Mouse (Mus musculus) intestine, embryonic 14.5 days (tissue): ENCODE measurements at regions not wholly inside any gene's neighbourhood (a gene's known extent, or its start where the extent isn't known, plus 50 kb on each side); places are given as distances from the start of the nearest gene placed in this dataset.
A peak's percentile ranks its signal among the peaks of the same experiment; 100 is the strongest.

Source experiments
- ATAC-seq: fragments of 200-750 bp; cut with Nextera tagmentation; replicated peaks from 2 replicates; pipeline ENCODE4 v1.8.0; 2017; ENCODE audit warnings: low read depth, moderate number of reproducible peaks, moderate TSS enrichment, moderate library complexity; ENCODE audit not compliant: low FRiP score, low TSS enrichment
- DNase-seq: peaks from one replicate; pipeline ENCODE4 v3.0.0-alpha.2; 2018; ENCODE audit warnings: low spot score
- H3K27ac ChIP-seq: fragments of 300-500 bp; sonication (generic); 2 replicates; pipeline ENCODE4 v1.5.1; 2014; ENCODE audit warnings: low read depth, mild to moderate bottlenecking, control low read depth
- H3K27me3 ChIP-seq: fragments of 300-500 bp; sonication (generic); replicated peaks from 2 replicates; pipeline ENCODE4 v1.6.1; 2014; ENCODE audit warnings: low read length, control low read depth; ENCODE audit not compliant: control insufficient read depth, insufficient read depth
- H3K36me3 ChIP-seq: fragments of 300-500 bp; sonication (generic); 2 replicates; pipeline ENCODE4 v1.6.1; 2014; ENCODE audit warnings: low read length, control low read depth; ENCODE audit not compliant: control insufficient read depth, insufficient read depth
- H3K4me1 ChIP-seq: fragments of 300-500 bp; sonication (generic); replicated peaks from 2 replicates; pipeline ENCODE4 v1.6.1; 2014; ENCODE audit warnings: low read length, control low read depth, mixed read lengths; ENCODE audit not compliant: control insufficient read depth, insufficient read depth
- H3K4me2 ChIP-seq: fragments of 300-500 bp; sonication (generic); 2 replicates; pipeline ENCODE4 v1.6.1; 2014; ENCODE audit warnings: low read length
- H3K4me3 ChIP-seq: fragments of 300-500 bp; sonication (generic); 2 replicates; pipeline ENCODE4 v1.5.1; 2014; ENCODE audit warnings: low read depth, low read length, control low read depth, mixed read lengths
- H3K9ac ChIP-seq: fragments of 300-500 bp; sonication (generic); 2 replicates; pipeline ENCODE4 v1.6.1; 2014; ENCODE audit warnings: mild to moderate bottlenecking, low read length
- H3K9me3 ChIP-seq: fragments of 300-500 bp; sonication (generic); 2 replicates; pipeline ENCODE4 v1.6.1; 2016; ENCODE audit warnings: low read length, control low read depth; ENCODE audit not compliant: control insufficient read depth
- WGBS: fragments of 180-500 bp; shearing (Covaris S2); extraction: QIAGEN DNeasy Blood & Tissue Kit; methylation state at CpG from one replicate; pipeline ENCODE4 v1.1.7; 2014; 5-methylcytosine and 5-hydroxymethylcytosine counted together

DNA sequence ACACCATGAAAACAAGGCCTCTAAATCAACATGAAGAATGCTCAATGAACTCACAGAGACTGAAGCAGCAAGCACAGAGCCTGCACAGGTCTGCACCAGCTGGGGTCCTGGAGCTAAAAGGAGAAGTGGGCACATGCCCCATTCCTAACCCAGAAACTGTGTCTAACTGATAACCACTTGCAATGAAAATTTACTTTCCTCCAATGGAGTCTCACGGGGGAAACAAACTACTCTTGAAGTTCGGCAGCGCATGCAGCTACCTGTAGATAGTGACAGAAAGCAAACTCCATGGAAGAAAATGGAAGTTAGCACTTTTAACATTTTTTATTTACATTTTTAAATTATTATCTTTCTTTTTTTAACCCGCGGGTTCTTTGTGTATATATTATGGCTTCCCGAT lies 76.8 kb upstream of the Akap6 start:
- no peak overlapping the region for H3K9ac ChIP-seq
- DNase-seq (no peak), ATAC-seq (no peak)
- no peak overlapping the region for H3K4me2 ChIP-seq
- no peak overlapping the region for H3K27ac ChIP-seq
- no peaks in the 10 kb centered on the region for H3K9me3 ChIP-seq
- H3K27me3 ChIP-seq: no peaks in the 10 kb centered on the region
- no peak overlapping the region for H3K4me3 ChIP-seq
- WGBS: 80% methylated on average over 6 of the region's 6 CpGs
- no peaks in the 10 kb centered on the region for H3K36me3 ChIP-seq
- H3K4me1 ChIP-seq: no peaks in the 10 kb centered on the region

DNA sequence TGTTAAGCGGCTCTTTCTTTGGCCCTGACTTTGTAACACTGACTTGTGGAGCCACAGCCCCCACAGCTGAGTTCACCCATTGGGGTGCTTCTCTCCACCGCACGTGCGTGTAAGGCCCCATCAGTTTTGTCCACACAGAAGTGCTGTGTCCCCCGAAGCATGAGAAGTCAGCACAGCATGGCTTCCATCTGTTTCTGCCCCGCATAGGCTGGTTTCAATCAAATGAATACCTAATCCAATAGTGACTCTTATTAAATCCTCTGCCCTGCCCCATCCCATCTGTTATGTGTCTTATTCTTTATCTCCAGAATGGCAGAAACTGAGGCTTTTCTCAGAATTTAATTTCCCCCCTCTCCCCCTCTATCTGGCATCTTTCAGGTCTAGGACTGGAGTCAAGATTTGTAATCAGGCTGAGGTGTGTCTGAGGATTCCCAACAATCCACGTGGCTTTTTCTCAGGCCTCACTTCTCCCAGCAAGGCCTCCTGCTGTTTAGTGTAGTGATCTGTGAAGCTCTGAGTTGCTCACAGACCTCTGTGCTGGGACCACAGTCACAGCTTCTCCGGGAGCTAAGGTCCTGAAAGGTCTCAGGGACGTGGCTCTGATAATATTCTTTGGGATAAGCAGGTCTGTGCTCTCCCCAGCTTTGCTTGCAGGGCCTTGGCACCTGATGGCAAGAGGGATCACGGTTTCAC lies 75.6 kb upstream of the Akap6 start:
- no peak for ATAC-seq

DNA sequence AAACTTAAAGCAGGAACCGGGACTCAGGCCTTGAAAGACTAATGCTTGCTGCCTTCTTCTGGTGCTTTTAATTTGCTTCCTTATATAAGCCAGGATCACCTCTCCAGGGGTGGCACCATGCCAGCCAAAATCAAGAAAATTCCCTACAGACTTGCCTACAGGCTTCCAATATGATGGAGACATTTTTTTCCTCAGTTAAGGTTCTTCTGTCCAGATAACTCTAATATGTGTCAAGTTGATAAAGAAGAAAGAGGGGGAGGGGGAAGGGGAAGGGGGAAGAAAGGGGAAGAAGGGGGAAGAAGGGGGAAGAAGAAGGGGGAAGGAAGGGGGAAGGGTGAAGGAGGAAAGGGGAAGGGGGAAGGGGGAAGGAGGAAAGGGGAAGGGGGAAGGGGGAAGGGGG lies 74.3 kb upstream of the Akap6 start:
- Histone ChIP-seq H3K4me3 (no peak overlapping the region), H3K9me3 (no peaks in the 10 kb centered on the region), H3K4me1 (no peaks in the 10 kb centered on the region), H3K36me3 (no peaks in the 10 kb centered on the region), H3K27ac (no peak overlapping the region), H3K27me3 (no peaks in the 10 kb centered on the region), H3K4me2 (no peak overlapping the region), H3K9ac (no peak overlapping the region)
- WGBS: 66% methylated on average over 1 of the region's 1 CpGs
- ATAC-seq: no peak
- no peak for DNase-seq

More for the DNA sequence above, 75.6 kb upstream of the Akap6 start:
- H3K9me3 ChIP-seq: no peaks in the 10 kb centered on the region
- no peak overlapping the region for H3K4me3 ChIP-seq
- no peaks in the 10 kb centered on the region for H3K4me1 ChIP-seq
- no peak overlapping the region for H3K4me2 ChIP-seq
- no peaks in the 10 kb centered on the region for H3K36me3 ChIP-seq
- H3K9ac ChIP-seq: no peak overlapping the region
- no peak overlapping the region for H3K27ac ChIP-seq
- 68% methylated on average over 10 of the region's 10 CpGs for WGBS
- no peaks in the 10 kb centered on the region for H3K27me3 ChIP-seq
- DNase-seq: no peak

DNA sequence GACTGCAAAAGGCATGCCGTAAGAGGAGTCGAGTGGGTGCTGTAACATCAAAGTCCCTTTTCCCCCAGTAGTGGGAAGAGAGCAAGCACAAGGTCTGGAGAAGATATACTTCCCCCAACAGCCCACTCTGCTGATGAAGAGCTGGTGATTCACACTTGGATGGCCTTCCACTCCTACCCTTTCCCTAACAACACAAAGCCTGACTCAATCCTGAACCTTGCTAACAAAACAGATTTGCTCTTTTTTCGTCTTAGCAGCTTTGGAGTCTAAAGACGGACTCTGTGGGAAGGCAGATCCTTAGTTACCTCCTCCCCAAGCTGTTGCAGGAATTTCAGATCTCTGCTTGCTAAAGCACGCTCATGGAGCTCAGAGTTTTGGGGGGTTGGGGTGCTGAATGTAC lies 70.4 kb upstream of the Akap6 start:
- Histone ChIP-seq H3K27ac (no peak overlapping the region), H3K4me1 (no peaks in the 10 kb centered on the region), H3K9me3 (no peaks in the 10 kb centered on the region), H3K27me3 (no peaks in the 10 kb centered on the region), H3K36me3 (no peaks in the 10 kb centered on the region), H3K9ac (no peak overlapping the region), H3K4me3 (no peak overlapping the region), H3K4me2 (no peak overlapping the region)
- WGBS: 60% methylated on average over 5 of the region's 5 CpGs
- no peak for DNase-seq
- ATAC-seq: no peak

DNA sequence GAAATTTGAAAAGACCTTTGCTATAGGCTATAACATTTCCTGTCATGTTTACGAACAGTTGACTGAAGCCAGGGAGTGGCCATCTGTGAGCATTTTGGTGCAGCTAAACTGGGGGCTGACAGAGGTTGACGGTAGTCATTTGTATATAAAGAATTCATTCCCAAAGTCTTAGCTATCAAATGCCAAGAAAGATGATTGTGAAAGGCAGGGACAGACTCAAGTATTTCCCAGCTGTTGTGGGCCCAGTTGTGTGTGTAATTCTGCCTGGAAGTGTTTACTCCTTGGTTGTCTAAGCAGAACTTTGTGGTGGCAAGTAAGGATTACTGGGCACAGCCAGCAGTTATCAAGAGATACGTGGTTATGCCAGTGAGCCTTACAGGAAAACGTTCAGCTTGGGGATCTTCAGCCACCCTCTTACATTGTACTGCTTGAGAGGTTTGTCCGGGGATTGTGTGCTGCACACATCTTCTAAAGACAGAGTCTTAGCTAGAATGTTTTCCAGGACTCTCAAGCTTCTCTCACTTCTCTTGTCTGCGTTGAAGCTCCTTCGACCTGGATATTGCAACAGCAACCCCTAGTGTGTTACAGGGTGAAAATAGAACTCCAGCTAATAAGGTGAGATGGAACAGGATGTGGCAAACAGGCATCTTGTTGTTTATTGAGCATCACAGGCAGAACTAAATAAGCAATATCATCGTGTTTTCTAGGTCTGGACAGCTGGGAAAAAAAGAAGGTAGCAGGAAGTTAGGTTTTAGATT lies 63.9 kb upstream of the Akap6 start:
- Histone ChIP-seq H3K9ac (no peak overlapping the region), H3K9me3 (no peaks in the 10 kb centered on the region), H3K4me2 (no peak overlapping the region), H3K27ac (peak overlapping the region; percentile 8; the same call in 1 of the 2 replicates), H3K36me3 (no peaks in the 10 kb centered on the region), H3K4me3 (no peak overlapping the region), H3K4me1 (no peaks in the 10 kb centered on the region; the same call in 1 of the 2 replicates), H3K27me3 (no peaks in the 10 kb centered on the region)
- DNase-seq (no peak), ATAC-seq (no peak)
- 46% methylated on average over 8 of the region's 8 CpGs for WGBS

DNA sequence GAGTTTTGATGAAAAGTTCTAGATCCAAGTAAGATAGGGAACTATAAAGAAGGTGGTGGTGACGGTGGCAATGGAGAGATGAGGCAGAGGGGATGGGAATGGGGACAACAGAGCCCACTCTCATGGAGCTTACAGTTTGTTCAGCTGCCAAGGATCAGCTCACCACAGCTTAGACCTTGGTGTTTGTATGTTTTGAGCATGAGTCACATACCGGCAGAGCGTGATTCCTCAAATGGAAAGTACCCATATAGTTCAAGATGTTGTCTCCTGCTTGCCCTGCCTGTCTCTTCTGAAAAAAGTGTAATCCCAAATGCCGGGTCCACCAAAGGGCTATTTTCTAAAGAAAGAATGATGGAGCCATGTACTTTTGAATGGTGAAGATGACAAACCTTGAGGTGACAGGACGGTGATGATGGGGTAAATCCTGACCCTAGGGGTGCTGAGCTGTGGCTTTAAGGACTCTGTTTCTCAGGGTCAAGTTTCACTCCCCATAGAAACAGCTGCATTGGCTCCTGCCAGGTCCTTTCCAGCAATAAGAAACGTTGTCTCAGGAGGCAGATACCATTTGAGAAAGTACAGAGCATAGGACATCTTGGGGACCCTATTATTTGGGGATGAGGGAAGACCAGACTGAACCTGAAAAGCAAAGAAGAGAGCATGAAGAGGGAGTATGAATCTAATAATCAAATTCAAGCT lies 62.8 kb upstream of the Akap6 start:
- Histone ChIP-seq H3K27ac (no peak overlapping the region), H3K4me2 (no peak overlapping the region), H3K4me1 (no peaks in the 10 kb centered on the region; the same call in 1 of the 2 replicates), H3K4me3 (no peak overlapping the region), H3K27me3 (no peaks in the 10 kb centered on the region), H3K9me3 (no peaks in the 10 kb centered on the region), H3K9ac (no peak overlapping the region), H3K36me3 (no peaks in the 10 kb centered on the region)
- ATAC-seq (no peak), DNase-seq (no peak)
- WGBS: 73% methylated on average over 6 of the region's 6 CpGs

DNA sequence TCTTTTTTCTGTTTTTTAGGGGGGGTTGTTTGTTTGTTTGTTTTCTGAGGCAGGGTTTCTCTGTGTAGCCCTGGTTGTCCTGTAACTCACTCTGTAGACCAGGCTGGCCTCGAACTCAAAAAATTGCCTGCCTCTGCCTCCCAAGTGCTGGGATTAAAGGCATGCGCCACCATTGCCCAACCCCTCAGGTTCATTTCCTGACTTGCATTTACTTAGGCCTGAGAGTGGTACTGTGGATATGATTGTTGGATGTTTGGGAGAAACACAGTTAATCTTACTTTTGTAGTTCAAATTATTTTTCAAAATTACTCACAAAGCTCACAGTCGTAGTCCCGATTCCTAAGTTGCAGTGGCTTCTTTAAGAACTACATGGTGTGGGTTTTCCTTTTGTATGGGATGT lies 62.3 kb upstream of the Akap6 start:
- WGBS: 90% methylated on average over 4 of the region's 4 CpGs
- Histone ChIP-seq H3K4me1 (no peaks in the 10 kb centered on the region; the same call in 1 of the 2 replicates), H3K4me2 (no peak overlapping the region), H3K9me3 (no peaks in the 10 kb centered on the region), H3K9ac (no peak overlapping the region), H3K27ac (no peak overlapping the region), H3K36me3 (no peaks in the 10 kb centered on the region), H3K27me3 (no peaks in the 10 kb centered on the region), H3K4me3 (no peak overlapping the region)
- ATAC-seq (no peak), DNase-seq (no peak)

DNA sequence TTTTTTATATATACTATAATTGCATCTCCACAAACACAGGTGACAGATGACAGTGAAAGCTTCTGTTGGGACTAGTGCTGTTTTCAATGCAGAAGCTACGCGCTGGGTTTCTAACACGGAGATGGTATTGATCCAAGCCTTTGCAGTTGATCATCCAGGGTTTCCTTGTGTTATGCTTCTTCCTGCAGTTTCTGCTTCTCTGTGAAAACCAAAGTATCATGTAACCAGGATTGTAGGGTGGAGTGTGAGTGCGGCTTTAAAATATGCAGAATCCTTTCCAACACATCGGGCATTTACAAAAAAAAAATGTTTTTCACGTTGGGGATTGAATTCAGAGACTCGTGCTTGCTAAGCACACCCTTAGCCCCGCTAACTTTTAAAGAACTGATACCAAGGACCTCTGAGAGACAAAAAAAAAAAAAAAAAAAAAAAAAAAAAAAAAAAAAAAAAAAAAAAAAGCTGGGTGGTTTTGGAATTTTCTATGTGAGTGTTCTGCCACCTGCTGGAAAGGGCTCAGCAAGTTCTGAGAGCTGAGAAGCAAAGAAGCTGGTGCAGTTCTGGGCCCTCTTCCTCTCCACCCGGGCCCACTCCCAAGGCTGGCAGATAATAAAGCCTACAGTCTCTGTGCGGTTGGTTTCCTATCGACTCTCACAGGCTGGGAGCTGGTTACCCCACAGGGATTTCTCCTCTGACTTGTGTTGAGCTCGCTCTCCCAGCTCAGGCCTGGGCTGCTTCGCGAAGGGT lies 61.5 kb upstream of the Akap6 start:
- Histone ChIP-seq H3K9ac (no peak overlapping the region), H3K36me3 (no peaks in the 10 kb centered on the region), H3K27ac (no peak overlapping the region), H3K27me3 (no peaks in the 10 kb centered on the region), H3K4me1 (no peaks in the 10 kb centered on the region; the same call in 1 of the 2 replicates), H3K4me2 (no peak overlapping the region), H3K4me3 (no peak overlapping the region), H3K9me3 (no peaks in the 10 kb centered on the region)
- DNase-seq: peak; percentile 55
- ATAC-seq: no peak
- 59% methylated on average over 14 of the region's 14 CpGs for WGBS
